Mouse (Mus musculus) E14TG2a.4 (cell line): ENCODE results near the gene Galnt10.

Experiments
- CTCF ChIP-seq: conservative IDR thresholded peaks from 2 replicates; pipeline ENCODE4 v1.5.1; 2014; ENCODE audit warnings: low read length
- NANOG ChIP-seq: IDR thresholded peaks from 2 replicates; pipeline ENCODE4 v1.6.1; 2014; ENCODE audit warnings: borderline replicate concordance, low read length, mixed read lengths

- TF ChIP-seq NANOG = no peak
- TF ChIP-seq CTCF = peak; percentile 25
These were observed 142.7 kb downstream of the Galnt10 start for GRCm38 (mm10) chr11:57787913-57788312.
